In genomic region chr1:109993906-109994305, GRCm38 (mm10) we compare ENCODE assay signal across 23 mouse cellular contexts. TPM values are rescaled to one million over a fixed set of nuclear protein-coding genes. Genes with fewer than 3 reads are reported as not detected.
A peak's percentile ranks its signal among the peaks of the same experiment; 100 is the strongest.
DNase-seq lines count a peak whose midpoint lies in the region; ATAC-seq and TF ChIP-seq lines count a peak whose summit lies in the region.
"Had no signal": no experiment of that assay in that cellular context is flagged by ENCODE, and none has a peak within 500 bp of the region (broad histone marks: within the 10 kb centered on the region; RNA-seq: fewer than 3 reads in every experiment).

No protein-coding gene starts in this region.

- TF ChIP-seq EP300 in lung, postnatal 0 days (IDR thresholded peaks at IDR 0.05) = no peak
- TF ChIP-seq EP300 in heart, adult 2 months (IDR thresholded peaks at IDR 0.05; ENCODE audit: insufficient read depth, low read depth, low read length) = no peak

- no peak for ATAC-seq in lung, embryonic 14.5 days (ENCODE audit: insufficient read depth)
- ATAC-seq in lung, postnatal 0 days = no peak
- peak; percentile 95 for ATAC-seq in cerebellum, adult (ENCODE audit: insufficient number of reproducible peaks, low FRiP score, low TSS enrichment)
- ATAC-seq: forebrain, postnatal 0 days had no signal

- H3K9ac ChIP-seq in lung, embryonic 14.5 days = no peak overlapping the region
- H3K9ac ChIP-seq in lung, postnatal 0 days (replicated peaks; ENCODE audit: low read depth) = no peak overlapping the region
- H3K9ac ChIP-seq in heart, adult 2 months (ENCODE audit: low read depth, low read length) = no peak overlapping the region
- H3K9ac ChIP-seq: embryonic facial prominence, embryonic 15.5 days; forebrain, postnatal 0 days; hindbrain, embryonic 12.5 days; limb, embryonic 15.5 days; liver, embryonic 15.5 days; neural tube, embryonic 15.5 days had no signal

- intact Hi-C loops in heart, adult 2 months (cut with DNase I) = no loop called here

- H3K27ac ChIP-seq in lung, embryonic 14.5 days (ENCODE audit: low read depth) = no peak overlapping the region
- H3K27ac ChIP-seq in lung, postnatal 0 days (ENCODE audit: low read length) = no peak overlapping the region
- peak overlapping the region; percentile 26; the same call in 1 of the 2 replicates for H3K27ac ChIP-seq in cerebellum, adult 2 months (ENCODE audit: insufficient read depth, low read length)
- H3K27ac ChIP-seq in heart, adult 2 months = no peak overlapping the region
- H3K27ac ChIP-seq: embryonic facial prominence, embryonic 15.5 days; heart, embryonic 10.5 days; hindbrain, embryonic 12.5 days; limb, embryonic 15.5 days; liver, embryonic 15.5 days; neural tube, embryonic 15.5 days had no signal

- TF ChIP-seq CTCF in lung, embryonic 14.5 days (IDR thresholded peaks at IDR 0.05; ENCODE audit: low read depth) = no peak
- TF ChIP-seq CTCF in lung, postnatal 0 days (IDR thresholded peaks at IDR 0.05) = no peak
- no peak for TF ChIP-seq CTCF in cerebellum, adult 2 months (IDR thresholded peaks at IDR 0.05; ENCODE audit: borderline replicate concordance, insufficient read depth, low read depth, low read length)
- no peak for TF ChIP-seq CTCF in heart, adult 2 months (IDR thresholded peaks at IDR 0.05)

- no peaks in the 10 kb centered on the region for H3K4me1 ChIP-seq in lung, embryonic 14.5 days (ENCODE audit: insufficient read depth)
- no peaks in the 10 kb centered on the region for H3K4me1 ChIP-seq in lung, postnatal 0 days (ENCODE audit: insufficient read depth, low read depth, low read length)
- peaks cover 5% of the 10 kb centered on the region; the same call in 1 of the 2 replicates for H3K4me1 ChIP-seq in cerebellum, adult 2 months (ENCODE audit: control insufficient read depth, insufficient read depth, low read length)
- H3K4me1 ChIP-seq in heart, adult 2 months (ENCODE audit: control insufficient read depth, insufficient read depth, low read length) = no peaks in the 10 kb centered on the region
- H3K4me1 ChIP-seq: embryonic facial prominence, embryonic 15.5 days; heart, embryonic 10.5 days; hindbrain, embryonic 12.5 days; limb, embryonic 15.5 days; liver, embryonic 15.5 days; neural tube, embryonic 15.5 days had no signal

- DNase-seq in lung, embryonic 14.5 days = peak; percentile 5
- no peak for DNase-seq in lung, postnatal 0 days (ENCODE audit: low spot score)
- peak; percentile 67 to 87 for DNase-seq in cerebellum, adult 2 months
- peak; percentile 58 to 68 for DNase-seq in cerebellum, postnatal 36 days
- DNase-seq in heart, adult 2 months = no peak
- DNase-seq in frontal cortex, postnatal 10 days (ENCODE audit: low spot score in 2 of 2) = no peak
- DNase-seq: forebrain, postnatal 0 days; gastrocnemius, postnatal 25 days; heart, postnatal 10 days; kidney, adult 18-20 months; kidney, postnatal 10 days; layer of hippocampus, postnatal 36 days; midbrain, embryonic 14.5 days; spleen, adult 18-20 months; thymus, postnatal 4 days had no signal

- no peaks in the 10 kb centered on the region for H3K79me2 ChIP-seq in heart, adult 2 months (replicated peaks; ENCODE audit: control insufficient read depth, insufficient read depth, low read length)

- no peaks in the 10 kb centered on the region for H3K27me3 ChIP-seq in lung, embryonic 14.5 days (ENCODE audit: insufficient read depth, low read length)
- H3K27me3 ChIP-seq in lung, postnatal 0 days (replicated peaks; ENCODE audit: insufficient read depth, low read length) = no peaks in the 10 kb centered on the region
- H3K27me3 ChIP-seq in cerebellum, adult 2 months (ENCODE audit: control insufficient read depth, insufficient read depth, low read length) = no peaks in the 10 kb centered on the region
- no peaks in the 10 kb centered on the region for H3K27me3 ChIP-seq in heart, adult 2 months (ENCODE audit: control insufficient read depth, insufficient read depth, low read length)
- H3K27me3 ChIP-seq: embryonic facial prominence, embryonic 15.5 days; hindbrain, embryonic 12.5 days; limb, embryonic 15.5 days; liver, embryonic 15.5 days; neural tube, embryonic 15.5 days had no signal

- no peak overlapping the region for H3K4me3 ChIP-seq in lung, embryonic 14.5 days (ENCODE audit: low read depth, low read length)
- H3K4me3 ChIP-seq in lung, postnatal 0 days (ENCODE audit: low read depth, low read length) = no peak overlapping the region
- H3K4me3 ChIP-seq in cerebellum, adult 2 months (replicated peaks; ENCODE audit: insufficient read depth, low read depth, low read length) = no peak overlapping the region
- no peak overlapping the region for H3K4me3 ChIP-seq in heart, adult 2 months
- H3K4me3 ChIP-seq: embryonic facial prominence, embryonic 15.5 days; heart, embryonic 10.5 days; hindbrain, embryonic 12.5 days; limb, embryonic 15.5 days; liver, embryonic 15.5 days; neural tube, embryonic 15.5 days had no signal

- 55% methylated on average over 5 of the region's 5 CpGs for WGBS in lung, embryonic 14.5 days
- WGBS in lung, postnatal 0 days = 55% methylated on average over 5 of the region's 5 CpGs
- WGBS in cerebellum, adult 2 months = 8% methylated on average over 5 of the region's 5 CpGs
- 59% methylated on average over 5 of the region's 5 CpGs for WGBS in heart, adult 2 months

- no peak overlapping the region for H3K4me2 ChIP-seq in lung, embryonic 14.5 days
- no peak overlapping the region for H3K4me2 ChIP-seq in lung, postnatal 0 days (replicated peaks; ENCODE audit: low read depth, low read length)
- H3K4me2 ChIP-seq: embryonic facial prominence, embryonic 15.5 days; hindbrain, embryonic 12.5 days; limb, embryonic 15.5 days; liver, embryonic 15.5 days; neural tube, embryonic 15.5 days had no signal

- H3K36me3 ChIP-seq in lung, embryonic 14.5 days (ENCODE audit: insufficient read depth) = no peaks in the 10 kb centered on the region
- no peaks in the 10 kb centered on the region for H3K36me3 ChIP-seq in lung, postnatal 0 days (ENCODE audit: insufficient read depth, low read length)
- H3K36me3 ChIP-seq in heart, adult 2 months (ENCODE audit: control insufficient read depth, insufficient read depth, low read length) = no peaks in the 10 kb centered on the region
- H3K36me3 ChIP-seq: embryonic facial prominence, embryonic 15.5 days; heart, embryonic 10.5 days; hindbrain, embryonic 12.5 days; limb, embryonic 15.5 days; liver, embryonic 15.5 days; neural tube, embryonic 15.5 days had no signal

- no peak for TF ChIP-seq POLR2A in cerebellum, adult 2 months (IDR thresholded peaks at IDR 0.05; ENCODE audit: borderline replicate concordance, insufficient read depth, low read length)
- TF ChIP-seq POLR2A in heart, adult 2 months (IDR thresholded peaks at IDR 0.05; ENCODE audit: insufficient read depth, low read depth, low read length) = no peak

- no peaks in the 10 kb centered on the region for H3K9me3 ChIP-seq in lung, embryonic 14.5 days (ENCODE audit: low read depth, low read length)
- H3K9me3 ChIP-seq in lung, postnatal 0 days (ENCODE audit: low read length) = no peaks in the 10 kb centered on the region
- H3K9me3 ChIP-seq: embryonic facial prominence, embryonic 15.5 days; heart, embryonic 10.5 days; hindbrain, embryonic 12.5 days; limb, embryonic 15.5 days; liver, embryonic 15.5 days; neural tube, embryonic 15.5 days had no signal

RNA-seq across cellular contexts. Expression of gene Cdh7, which starts 11.7 kb away (rescaled TPM):
- polyA plus RNA-seq in lung, embryonic 14.5 days (2014; fragmentation: Nextera tagmentation; extraction: Ambion mirVana) = 0.22 TPM in 1 of 2 replicates, not detected in the other
- not detected in 2 replicates for polyA plus RNA-seq in lung, postnatal 0 days (2015; fragmentation: Nextera tagmentation; extraction: Ambion mirVana)
- 20.7 and 24.7 TPM in 2 replicates for polyA plus RNA-seq in cerebellum, adult 2 months (2012; rRNA removed)
- total RNA-seq in heart, adult 2 months (2021) = not detected
- not detected in 2 replicates for polyA plus RNA-seq in heart, adult 2 months (2012; rRNA removed)
- total RNA-seq: gastrocnemius, postnatal 25 days; heart, postnatal 10 days; megakaryocyte, adult 5-6 weeks had no signal
- polyA plus RNA-seq: liver, embryonic 15.5 days had no signal

Comparison
In these comparisons a context has a peak if more than half of its experiments do, and no peak if none do; other contexts are left out.
1. DNase-seq: peak in lung, embryonic 14.5 days (single experiment), cerebellum, adult 2 months (2 of 2) and cerebellum, postnatal 36 days (2 of 2); none in lung, postnatal 0 days (single experiment), heart, adult 2 months (0 of 2) and frontal cortex, postnatal 10 days (0 of 2).
2. RNA of gene Cdh7, which starts 11.7 kb away (polyA plus RNA-seq): 20.7 to 24.7 TPM in cerebellum, adult 2 months; 0.22 TPM in lung, embryonic 14.5 days, not detected in lung, postnatal 0 days and not detected in heart, adult 2 months; every median in the first group is over 10 times any median in the second.